Mouse (Mus musculus): ENCODE results near the gene Utp6.

Utp6 gene

DNA sequence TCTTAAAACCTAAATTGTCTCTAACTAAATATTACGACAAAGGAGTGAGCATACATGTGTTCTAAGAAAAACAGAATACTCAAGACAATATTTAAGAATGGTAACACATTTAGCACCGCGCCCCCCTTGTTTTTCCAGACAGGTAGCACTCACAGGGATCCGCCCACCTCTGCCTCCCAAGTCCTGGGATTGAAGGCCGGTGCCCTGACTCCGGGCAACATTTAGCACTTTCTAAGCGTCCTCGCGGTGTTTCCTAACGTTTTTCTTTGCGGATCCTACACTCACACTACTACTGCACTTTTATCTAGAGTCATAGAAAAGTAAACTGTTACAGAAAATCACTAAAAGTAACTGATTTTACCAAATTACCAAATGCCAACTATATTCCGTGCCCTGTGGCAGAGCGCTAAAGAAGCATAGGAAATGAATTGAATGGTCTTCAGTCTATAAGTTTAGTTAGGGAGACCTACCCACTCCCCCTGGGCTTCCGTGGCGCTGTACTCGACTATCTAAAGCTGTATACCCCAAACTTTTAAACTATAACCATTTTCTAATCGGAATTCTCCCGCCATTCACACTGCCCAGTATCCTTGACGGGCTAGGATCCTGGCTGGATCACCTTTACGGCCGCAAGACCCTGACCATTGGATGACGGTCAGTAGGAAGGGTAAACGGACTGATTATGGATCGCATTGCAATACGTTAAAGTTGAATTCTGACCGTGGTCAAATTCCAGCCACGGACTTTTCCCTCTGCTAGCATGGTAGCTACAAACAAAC is 655 bp downstream of the Utp6 start:
- DNase-seq: no peak

DNA sequence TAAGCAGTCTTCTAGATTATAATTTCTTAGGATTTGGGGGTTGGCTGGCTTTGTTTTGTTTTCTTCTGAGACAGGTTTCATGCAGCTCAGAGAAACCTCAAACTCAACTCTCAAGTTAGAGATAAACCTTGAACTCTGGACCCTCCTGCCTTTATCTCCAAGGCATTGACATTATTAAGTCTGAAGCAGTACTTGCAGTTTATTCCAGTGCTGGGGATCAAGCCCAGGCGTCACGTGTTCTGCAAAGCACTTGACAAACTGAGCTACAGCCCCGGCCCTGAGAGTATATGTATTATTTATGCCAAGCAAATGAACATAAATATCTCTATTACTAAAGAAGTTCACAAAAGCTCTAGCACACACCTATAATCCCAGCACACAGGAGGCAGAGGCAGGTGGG is 14.9 kb downstream of the Utp6 start:
- no peak for DNase-seq

DNA sequence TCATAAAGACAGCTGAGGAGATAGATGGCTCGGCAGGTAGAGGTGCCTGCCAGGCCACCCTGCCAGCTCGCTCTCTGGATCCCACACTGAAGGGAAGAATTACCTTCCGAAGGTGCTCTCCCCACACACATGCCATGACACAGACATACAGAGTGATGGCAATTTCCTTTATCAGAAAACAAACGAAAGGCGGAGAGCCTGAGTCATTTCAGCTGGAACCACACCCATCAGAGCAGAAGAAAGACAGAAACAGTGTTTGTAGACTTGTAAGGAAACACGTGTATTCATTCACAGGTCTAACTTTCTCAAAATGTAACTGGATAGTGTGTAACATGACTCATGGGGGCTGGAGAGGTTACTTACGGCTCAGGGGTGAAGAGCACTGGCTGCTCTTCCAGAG is 18.6 kb downstream of the Utp6 start:
- no peak for DNase-seq

DNA sequence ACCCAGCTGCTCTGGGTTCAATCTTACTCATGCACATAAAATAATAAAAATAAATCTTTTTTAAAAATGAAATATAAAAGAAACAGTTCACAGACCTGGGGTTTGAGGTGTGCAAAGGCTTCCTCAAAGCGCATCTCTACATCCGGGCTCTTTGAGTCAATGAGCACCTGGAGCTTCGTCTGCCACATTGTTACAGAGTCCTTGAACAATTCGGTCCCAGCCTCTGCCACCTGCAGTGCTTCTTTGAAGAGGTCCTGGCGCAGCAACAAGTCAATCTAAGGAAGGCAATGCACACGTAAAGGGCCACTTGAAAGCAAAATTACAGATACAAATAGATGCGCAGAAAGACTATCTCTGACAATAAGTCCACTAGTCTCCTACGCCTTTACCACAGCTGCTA is 19.1 kb downstream of the Utp6 start:
- no peak for DNase-seq

DNA sequence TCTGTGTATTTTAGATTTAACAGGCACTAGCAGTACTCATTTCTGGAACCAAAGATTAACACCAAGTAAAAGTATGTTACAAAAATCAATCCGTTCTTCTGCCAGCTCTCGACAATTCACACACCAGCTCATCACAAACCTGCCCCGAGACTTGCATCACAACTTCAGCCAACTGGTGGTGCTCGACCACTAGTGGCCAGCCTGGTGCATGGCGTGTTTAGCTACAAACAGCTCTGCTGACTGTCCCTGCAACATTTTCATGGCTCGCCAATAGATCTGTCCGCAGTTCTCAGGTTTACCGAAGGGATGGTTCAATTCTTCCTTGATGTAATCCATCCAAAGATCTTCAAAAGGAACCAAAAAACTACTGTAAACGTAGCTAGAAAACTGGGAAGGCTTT is 26.4 kb downstream of the Utp6 start:
- no peak for DNase-seq

- no peak for DNase-seq
Observed at GRCm38 (mm10) chr11:79922766-79923165, 39.4 kb downstream of the Utp6 start.

- DNase-seq: no peak
Observed at GRCm38 (mm10) chr11:79922157-79922556, 40.0 kb downstream of the Utp6 start.

- DNase-seq: no peak
Observed at GRCm38 (mm10) chr11:79920505-79921025, 41.6 kb downstream of the Utp6 start.

GRCm38 (mm10) chr11:79919685-79920504 is 42.3 kb downstream of the Utp6 start:
- DNase-seq: peak; percentile 66

GRCm38 (mm10) chr11:79915696-79916349 is 46.4 kb downstream of the Utp6 start:
- DNase-seq: no peak

DNA sequence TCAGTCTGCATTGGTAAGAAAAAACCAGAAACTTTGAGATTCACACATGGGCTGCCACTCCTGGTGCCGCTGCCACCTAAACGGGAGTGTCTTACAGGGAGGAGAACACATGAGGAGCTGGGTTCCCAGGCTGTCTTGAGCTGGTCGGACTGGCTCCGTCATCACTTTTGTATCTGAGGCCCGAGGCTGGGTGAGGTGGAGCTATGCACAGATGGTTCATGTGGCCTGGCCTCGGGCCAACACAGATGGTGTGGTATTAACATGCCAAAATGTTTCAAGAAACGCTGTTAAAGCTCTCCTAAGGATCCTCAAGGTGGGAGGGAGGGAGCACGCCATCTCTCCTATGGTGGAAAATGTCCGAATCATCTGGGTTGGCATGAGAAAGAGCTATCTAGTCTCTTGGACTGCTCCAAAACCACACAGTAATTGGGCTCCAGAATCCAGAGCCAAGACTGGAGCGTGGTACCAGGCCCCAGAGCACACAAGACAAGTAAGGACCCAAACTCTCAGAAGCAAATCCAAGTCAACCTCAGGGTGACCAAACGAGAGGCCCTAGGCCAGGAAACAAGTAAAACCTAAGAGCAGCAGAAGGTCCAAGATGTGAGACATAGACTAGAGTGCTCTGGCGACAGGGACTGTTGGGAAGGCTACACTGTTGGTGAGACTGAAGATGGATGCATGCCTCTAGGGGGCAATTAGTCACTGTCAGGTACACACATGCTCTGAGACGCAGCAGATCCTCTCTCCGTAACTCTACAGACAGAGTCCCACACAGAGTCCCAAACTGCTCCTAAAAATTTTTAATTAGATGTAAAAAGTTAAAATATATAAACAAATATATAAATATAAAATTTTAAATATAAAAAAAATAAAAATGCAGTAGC is 53.3 kb downstream of the Utp6 start:
- DNase-seq: no peak

DNA sequence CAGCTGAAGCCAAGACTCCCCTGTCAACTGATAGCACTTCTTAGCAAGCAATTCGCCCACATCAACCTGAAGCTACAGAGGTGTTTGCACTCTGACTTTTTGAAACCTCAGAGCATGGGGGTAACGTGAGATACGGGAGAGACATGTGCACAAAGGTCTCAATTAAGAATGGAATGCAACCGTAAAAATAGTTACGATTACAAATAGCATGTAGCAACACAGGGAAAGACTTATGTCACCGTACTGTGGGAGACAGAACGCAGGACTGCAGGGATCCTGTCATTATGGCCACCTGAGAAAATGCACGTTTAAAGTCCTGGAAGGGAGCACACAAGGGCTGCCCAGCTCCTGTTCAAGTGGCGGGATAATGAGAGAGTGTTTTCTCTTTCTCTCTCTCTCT is 55.3 kb downstream of the Utp6 start:
- no peak for DNase-seq

DNA sequence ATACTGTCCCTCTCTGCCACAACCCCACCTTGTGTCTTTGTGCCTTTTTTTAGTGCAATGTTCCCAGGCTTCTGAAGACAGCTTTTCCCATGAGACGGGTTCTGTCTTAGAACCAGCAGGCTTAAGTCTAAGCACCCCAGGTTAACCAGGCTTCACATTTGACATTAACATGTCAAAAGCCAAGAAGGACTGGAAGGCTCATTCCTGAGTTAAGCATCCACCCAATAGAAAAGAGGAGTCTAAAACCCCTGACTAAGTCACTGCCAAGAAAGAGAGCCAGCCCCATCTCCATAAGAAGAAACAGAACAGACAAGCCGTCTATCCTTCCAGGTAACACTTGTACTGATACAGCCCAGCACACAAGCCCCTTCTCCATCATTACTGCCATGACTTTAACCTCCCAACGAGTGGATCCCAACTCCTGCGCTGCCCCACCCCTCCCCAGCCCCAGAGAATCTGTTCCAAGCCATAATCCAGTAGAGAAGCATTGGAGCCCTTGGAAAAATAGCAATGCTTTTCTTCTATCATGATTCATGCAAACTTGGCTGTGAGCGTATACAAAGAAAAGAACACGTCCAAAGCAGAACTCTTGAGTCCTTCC is 59.2 kb downstream of the Utp6 start:
- no peak for DNase-seq

GRCm38 (mm10) chr11:79901146-79901545 is 61.0 kb downstream of the Utp6 start:
- no peak for DNase-seq

DNA sequence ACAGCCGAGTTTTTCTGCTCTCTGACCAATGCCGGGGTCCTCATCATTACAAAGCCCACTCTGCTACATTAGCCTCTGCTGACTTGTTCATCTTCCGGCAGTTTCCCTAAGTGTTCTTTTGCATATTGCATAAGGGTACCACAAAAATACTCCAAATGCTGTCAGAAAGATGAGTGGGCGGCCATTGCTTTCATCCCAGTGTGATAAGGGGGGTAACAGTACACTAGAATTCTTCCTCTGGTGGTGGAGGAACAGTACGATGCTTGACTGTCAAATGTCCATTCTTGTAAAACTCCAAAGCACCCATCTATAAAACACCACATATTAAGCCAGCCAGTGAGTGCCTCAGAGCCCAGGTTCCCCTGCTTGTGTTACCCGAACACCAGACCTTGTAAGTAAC is 69.9 kb downstream of the Utp6 start:
- DNase-seq: no peak

DNA sequence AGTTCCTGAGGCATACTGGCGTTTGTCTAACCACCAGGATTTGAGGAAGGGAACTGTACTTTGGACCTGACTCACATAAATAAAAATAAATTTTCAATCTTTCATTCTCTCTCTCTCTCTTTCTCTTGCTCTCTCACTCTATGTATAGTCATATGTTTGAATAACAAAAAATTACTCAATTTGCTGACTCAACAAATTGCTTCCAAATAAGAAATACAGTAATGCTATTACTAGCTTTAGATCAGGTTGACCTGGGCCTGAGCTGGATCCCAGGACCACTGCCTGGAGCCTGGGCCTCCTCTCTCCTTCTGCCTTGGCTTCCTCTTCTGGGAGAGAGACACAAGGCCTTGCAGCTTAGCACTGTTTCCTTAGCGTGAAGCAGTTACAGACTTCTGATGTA is 71.4 kb downstream of the Utp6 start:
- no peak for DNase-seq

DNA sequence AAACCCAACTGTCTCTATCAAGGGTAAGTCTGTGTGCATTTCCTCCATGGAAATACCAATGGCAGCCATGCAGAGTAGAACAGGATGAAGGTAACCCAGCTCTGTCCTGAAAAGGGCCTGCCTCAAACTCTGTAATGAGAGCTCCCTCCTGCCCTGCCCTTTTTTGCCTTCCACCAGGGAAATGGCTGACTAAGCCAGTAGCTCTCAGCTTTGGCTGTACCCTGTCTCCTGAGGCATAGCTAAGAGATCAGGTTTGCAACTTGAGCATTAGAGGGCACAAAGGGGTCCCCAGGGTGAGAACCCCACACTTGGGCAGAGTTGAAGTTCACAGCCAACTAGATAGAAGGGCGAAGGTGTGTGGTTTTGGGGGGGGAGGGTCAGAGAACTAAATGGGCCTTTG is 75.2 kb downstream of the Utp6 start:
- DNase-seq: no peak

DNA sequence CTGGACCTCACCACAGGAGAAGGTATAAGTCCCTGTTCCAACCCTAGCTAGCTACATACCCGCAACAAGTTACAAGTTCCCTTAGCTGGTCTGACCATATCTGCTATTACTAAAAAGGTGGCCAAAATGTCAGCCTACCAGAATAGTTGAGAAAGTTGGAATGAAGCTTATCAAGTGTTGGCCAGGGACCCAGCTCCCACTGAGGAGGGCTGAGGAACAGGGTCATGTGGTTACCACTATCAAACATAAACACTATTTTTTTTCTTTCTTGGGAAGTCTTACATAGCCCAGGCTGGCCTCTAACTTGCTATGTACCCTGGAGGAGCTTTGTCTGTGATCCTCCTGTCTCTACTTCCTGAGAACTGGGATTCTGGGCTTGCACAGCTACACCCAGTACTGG is 75.8 kb downstream of the Utp6 start:
- DNase-seq: no peak

GRCm38 (mm10) chr11:79885713-79886393 is 76.3 kb downstream of the Utp6 start:
- peak; percentile 87 for DNase-seq

GRCm38 (mm10) chr11:79884784-79885183 is 77.4 kb downstream of the Utp6 start:
- DNase-seq: no peak
